Mouse (Mus musculus) E14TG2a.4 (cell line): Measurements from ENCODE around the gene Asap3.

Source experiments
- CTCF ChIP-seq: conservative IDR thresholded peaks from 2 replicates; pipeline ENCODE4 v1.5.1; 2014; ENCODE audit warnings: low read length
- NANOG ChIP-seq: IDR thresholded peaks from 2 replicates; pipeline ENCODE4 v1.6.1; 2014; ENCODE audit warnings: borderline replicate concordance, low read length, mixed read lengths

DNA sequence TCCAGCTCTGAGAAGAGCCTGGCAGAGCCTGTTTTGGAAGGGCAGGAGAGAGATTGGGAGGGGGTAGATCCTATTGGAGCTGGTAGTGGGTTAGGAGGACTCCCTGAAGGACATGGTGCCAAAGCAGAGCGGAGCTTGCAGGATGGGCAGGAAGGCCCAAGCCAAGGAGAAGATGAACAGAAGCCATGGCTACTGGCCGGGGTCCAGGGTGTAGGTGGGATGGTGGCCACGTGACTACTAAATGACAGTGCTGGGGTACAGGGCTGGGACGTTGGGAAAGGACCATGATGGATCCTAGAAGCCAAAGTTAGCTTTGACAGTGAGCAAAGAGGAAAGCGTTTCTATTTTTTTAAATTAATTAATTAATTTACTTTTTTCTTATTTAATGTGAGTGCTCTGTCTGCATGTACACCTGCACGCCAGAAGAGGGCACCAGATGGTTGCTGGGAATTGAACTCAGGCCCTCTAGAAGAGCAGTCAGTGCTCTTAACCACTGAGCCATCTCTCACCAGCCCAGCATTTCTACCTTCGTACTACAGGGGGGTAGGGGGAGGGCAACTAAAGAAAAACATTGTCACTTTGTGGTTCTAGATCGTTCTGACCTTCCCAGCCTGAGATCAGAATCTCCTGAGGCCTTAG is 36.0 kb downstream of the Asap3 start:
- TF ChIP-seq CTCF (peak; percentile 66), NANOG (no peak)
